Mouse (Mus musculus) ovary, postnatal 36 days (tissue): ENCODE results near the gene 4930452B06Rik.

ENCODE experiments used
- DNase-seq: peaks from one replicate; pipeline ENCODE4 v3.0.0; 2022; ENCODE audit warnings: low spot score, mixed read lengths

Gene 4930452B06Rik

GRCm38 (mm10) chr14:8525232-8525631 lies 140.8 kb downstream of the 4930452B06Rik start:
- DNase-seq: no peak

GRCm38 (mm10) chr14:8517681-8518080 lies 148.4 kb downstream of the 4930452B06Rik start:
- no peak for DNase-seq

GRCm38 (mm10) chr14:8514071-8514470 lies 152.0 kb downstream of the 4930452B06Rik start:
- DNase-seq: no peak

- no peak for DNase-seq
Observed at GRCm38 (mm10) chr14:8511276-8511675, 154.8 kb downstream of the 4930452B06Rik start.

GRCm38 (mm10) chr14:8510288-8510959 lies 155.6 kb downstream of the 4930452B06Rik start:
- DNase-seq: no peak

GRCm38 (mm10) chr14:8508669-8509068 lies 157.4 kb downstream of the 4930452B06Rik start:
- DNase-seq: no peak

GRCm38 (mm10) chr14:8504206-8504605 lies 161.8 kb downstream of the 4930452B06Rik start:
- no peak for DNase-seq

GRCm38 (mm10) chr14:8503345-8503744 lies 162.7 kb downstream of the 4930452B06Rik start:
- DNase-seq: no peak

GRCm38 (mm10) chr14:8502496-8502895 lies 163.5 kb downstream of the 4930452B06Rik start:
- no peak for DNase-seq

- no peak for DNase-seq
Observed at GRCm38 (mm10) chr14:8495691-8496090, 170.3 kb downstream of the 4930452B06Rik start.

- no peak for DNase-seq
Observed at GRCm38 (mm10) chr14:8494952-8495351, 171.1 kb downstream of the 4930452B06Rik start.

- DNase-seq: no peak
Observed at GRCm38 (mm10) chr14:8494260-8494659, 171.8 kb downstream of the 4930452B06Rik start.

- no peak for DNase-seq
Observed at GRCm38 (mm10) chr14:8478098-8478497, 187.9 kb downstream of the 4930452B06Rik start.

- no peak for DNase-seq
Observed at GRCm38 (mm10) chr14:8477348-8477747, 188.7 kb downstream of the 4930452B06Rik start.

- DNase-seq: no peak
Observed at GRCm38 (mm10) chr14:8476606-8477005, 189.4 kb downstream of the 4930452B06Rik start.

- DNase-seq: no peak
Observed at GRCm38 (mm10) chr14:8475851-8476250, 190.2 kb downstream of the 4930452B06Rik start.

- DNase-seq: no peak
Observed at GRCm38 (mm10) chr14:8472884-8473283, 193.2 kb downstream of the 4930452B06Rik start.

- DNase-seq: no peak
Observed at GRCm38 (mm10) chr14:8464401-8465154, 201.5 kb downstream of the 4930452B06Rik start.

GRCm38 (mm10) chr14:8462973-8463372 lies 203.1 kb downstream of the 4930452B06Rik start:
- no peak for DNase-seq

- no peak for DNase-seq
Observed at GRCm38 (mm10) chr14:8462321-8462909, 203.6 kb downstream of the 4930452B06Rik start.

GRCm38 (mm10) chr14:8460226-8461129 lies 205.6 kb downstream of the 4930452B06Rik start:
- DNase-seq: peak; percentile 45

- DNase-seq: no peak
Observed at GRCm38 (mm10) chr14:8459759-8460158, 206.3 kb downstream of the 4930452B06Rik start.
